Mouse (Mus musculus): ENCODE data around the gene Arl8a. TPM values are rescaled to one million over a fixed set of nuclear protein-coding genes. Genes with fewer than 3 reads are reported as not detected.

Arl8a gene
- polyA plus RNA-seq, 1 experiment from 2014 or later: 68.8 TPM

- no peak overlapping the region for H3K4me2 ChIP-seq (replicated peaks; ENCODE audit: low read depth)
- H3K4me3 ChIP-seq (ENCODE audit: low read depth, low read length): no peak overlapping the region
- H3K4me1 ChIP-seq (replicated peaks; ENCODE audit: control insufficient read depth, insufficient read depth, low read length): no peaks in the 10 kb centered on the region
- H3K36me3 ChIP-seq (ENCODE audit: control insufficient read depth, insufficient read depth): no peaks in the 10 kb centered on the region
- peaks cover 8% of the 10 kb centered on the region; the same call in 1 of the 2 replicates for H3K27me3 ChIP-seq (replicated peaks; ENCODE audit: control insufficient read depth, insufficient read depth, low read length)
- no peak overlapping the region for H3K27ac ChIP-seq (ENCODE audit: low read depth, low read length)
- no peak for ATAC-seq
- TF ChIP-seq CTCF (IDR thresholded peaks at IDR 0.05; ENCODE audit: low read depth): no peak
- 47% methylated on average over 4 of the region's 4 CpGs for WGBS
- H3K9me3 ChIP-seq (ENCODE audit: control insufficient read depth): no peaks in the 10 kb centered on the region
- H3K9ac ChIP-seq (ENCODE audit: low read depth, low read length): no peak overlapping the region
Observed at GRCm38 (mm10) chr1:135126443-135127027, 20.1 kb upstream of the Arl8a start.

- 56% methylated on average over 6 of the region's 6 CpGs for WGBS
- no peaks in the 10 kb centered on the region for H3K9me3 ChIP-seq (ENCODE audit: control insufficient read depth)
Observed at GRCm38 (mm10) chr1:135128011-135128441, 18.6 kb upstream of the Arl8a start.

DNA sequence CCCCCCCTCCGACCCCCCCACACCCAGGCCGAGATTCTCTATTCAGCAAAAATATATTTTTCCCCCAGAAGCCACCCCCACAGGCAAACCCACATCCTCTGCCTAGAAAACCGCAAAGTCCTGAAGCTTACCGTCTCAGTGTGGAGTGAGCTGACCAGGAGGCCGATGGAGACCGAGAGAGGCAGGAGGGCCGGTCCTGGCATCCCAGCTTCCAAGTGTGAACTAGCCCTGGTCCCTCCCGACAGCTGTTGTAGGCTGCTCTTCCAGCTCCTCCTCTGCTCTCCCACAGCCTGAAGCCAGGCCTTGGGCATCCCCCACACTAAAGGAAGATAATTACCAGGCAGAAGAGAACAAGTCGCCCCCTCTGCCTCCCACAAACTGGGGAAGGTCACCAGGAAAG, 17.6 kb upstream of the Arl8a start:
- H3K9ac ChIP-seq (ENCODE audit: low read depth, low read length): no peak overlapping the region
- no peak for ATAC-seq
- H3K36me3 ChIP-seq (ENCODE audit: control insufficient read depth, insufficient read depth): no peaks in the 10 kb centered on the region
- no peaks in the 10 kb centered on the region for H3K4me1 ChIP-seq (replicated peaks; ENCODE audit: control insufficient read depth, insufficient read depth, low read length)
- no peaks in the 10 kb centered on the region for H3K9me3 ChIP-seq (ENCODE audit: control insufficient read depth)
- WGBS: 48% methylated on average over 9 of the region's 9 CpGs
- TF ChIP-seq CTCF (IDR thresholded peaks at IDR 0.05; ENCODE audit: low read depth): no peak
- H3K4me3 ChIP-seq (ENCODE audit: low read depth, low read length): no peak overlapping the region
- peaks cover 8% of the 10 kb centered on the region; the same call in 1 of the 2 replicates for H3K27me3 ChIP-seq (replicated peaks; ENCODE audit: control insufficient read depth, insufficient read depth, low read length)
- no peak overlapping the region for H3K4me2 ChIP-seq (replicated peaks; ENCODE audit: low read depth)
- no peak overlapping the region for H3K27ac ChIP-seq (ENCODE audit: low read depth, low read length)

More at GRCm38 (mm10) chr1:135128011-135128441, 18.6 kb upstream of the Arl8a start:
- H3K9ac ChIP-seq (ENCODE audit: low read depth, low read length): 0 out of 2 replicates have a peak overlapping the region, but pooled peaks have one; percentile 17
- no peak overlapping the region for H3K4me2 ChIP-seq (replicated peaks; ENCODE audit: low read depth)
- H3K36me3 ChIP-seq (ENCODE audit: control insufficient read depth, insufficient read depth): no peaks in the 10 kb centered on the region
- no peak overlapping the region for H3K27ac ChIP-seq (ENCODE audit: low read depth, low read length)
- TF ChIP-seq CTCF (IDR thresholded peaks at IDR 0.05; ENCODE audit: low read depth): no peak
- no peak overlapping the region for H3K4me3 ChIP-seq (ENCODE audit: low read depth, low read length)
- H3K4me1 ChIP-seq (replicated peaks; ENCODE audit: control insufficient read depth, insufficient read depth, low read length): no peaks in the 10 kb centered on the region
- H3K27me3 ChIP-seq (replicated peaks; ENCODE audit: control insufficient read depth, insufficient read depth, low read length): peaks cover 8% of the 10 kb centered on the region; the same call in 1 of the 2 replicates
- no peak for ATAC-seq

DNA sequence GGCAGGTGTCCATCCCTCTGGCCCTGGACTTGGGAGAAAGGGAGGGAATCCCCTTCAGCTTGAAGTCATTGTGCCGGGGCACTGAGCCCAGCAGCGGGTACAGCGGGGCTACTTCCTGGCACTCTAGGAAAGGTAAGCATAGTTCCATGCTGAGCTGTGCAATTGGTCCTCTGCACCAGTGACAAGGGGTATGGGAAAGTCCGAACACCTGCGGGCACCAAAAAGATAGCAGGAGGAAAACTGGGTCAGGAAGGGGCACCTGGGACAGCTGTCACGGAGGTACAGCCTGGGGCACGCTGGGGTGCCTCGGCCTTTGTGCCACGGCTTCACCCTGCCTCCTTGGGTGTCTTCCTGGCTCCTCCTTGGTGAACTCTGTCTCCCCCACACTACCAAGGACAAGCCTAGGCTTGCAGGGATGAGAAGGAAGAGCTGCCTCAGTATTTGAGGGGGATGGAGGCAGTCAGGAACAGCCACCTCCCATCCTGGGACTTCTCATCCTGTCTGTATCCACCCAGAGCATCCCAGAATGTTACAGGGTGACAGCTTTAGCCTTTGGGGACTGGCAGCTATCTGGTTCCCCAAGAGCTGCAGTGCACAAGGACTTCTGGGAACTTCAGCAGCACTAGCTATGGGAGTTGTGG, 17.0 kb upstream of the Arl8a start:
- Histone ChIP-seq H3K4me1 (replicated peaks; ENCODE audit: control insufficient read depth, insufficient read depth, low read length) (no peaks in the 10 kb centered on the region), H3K4me2 (replicated peaks; ENCODE audit: low read depth) (no peak overlapping the region), H3K36me3 (ENCODE audit: control insufficient read depth, insufficient read depth) (no peaks in the 10 kb centered on the region), H3K4me3 (ENCODE audit: low read depth, low read length) (no peak overlapping the region), H3K27ac (ENCODE audit: low read depth, low read length) (no peak overlapping the region), H3K9ac (ENCODE audit: low read depth, low read length) (no peak overlapping the region), H3K27me3 (replicated peaks; ENCODE audit: control insufficient read depth, insufficient read depth, low read length) (peaks cover 8% of the 10 kb centered on the region; the same call in 1 of the 2 replicates), H3K9me3 (ENCODE audit: control insufficient read depth) (no peaks in the 10 kb centered on the region)
- 81% methylated on average over 9 of the region's 9 CpGs for WGBS
- ATAC-seq: no peak
- no peak for TF ChIP-seq CTCF (IDR thresholded peaks at IDR 0.05; ENCODE audit: low read depth)

DNA sequence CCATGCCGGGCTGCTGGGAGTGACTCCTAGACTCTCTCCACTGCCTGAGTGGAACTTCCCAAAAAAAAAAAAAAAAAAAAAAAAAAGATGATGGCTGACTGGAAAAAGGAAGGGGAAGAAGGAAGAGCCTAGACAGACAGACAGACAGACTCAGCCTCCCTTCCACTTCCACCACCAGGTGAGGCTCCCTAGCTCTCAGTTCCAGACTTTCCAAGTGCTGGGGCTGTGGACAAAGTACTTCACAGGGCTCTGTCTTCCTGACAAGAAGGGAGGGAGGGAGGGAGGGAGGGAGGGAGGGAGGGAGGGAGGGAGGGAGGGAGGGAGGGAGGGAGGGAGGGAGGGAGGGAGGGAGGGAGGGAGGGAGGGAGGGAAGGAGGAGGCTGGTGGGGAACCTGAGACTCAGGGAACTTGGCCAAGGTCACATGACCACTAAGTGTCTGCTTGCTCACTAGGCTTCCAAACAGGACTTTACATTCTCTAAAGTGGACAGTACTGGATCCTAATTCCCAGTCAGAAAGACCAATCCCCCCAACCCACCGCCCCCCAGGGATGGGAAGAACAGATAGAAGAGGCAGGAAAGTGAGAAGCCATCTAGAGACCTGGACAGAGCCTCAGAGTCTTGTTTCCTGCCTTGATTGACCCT, 16.1 kb upstream of the Arl8a start:
- Histone ChIP-seq H3K36me3 (ENCODE audit: control insufficient read depth, insufficient read depth) (no peaks in the 10 kb centered on the region), H3K9ac (ENCODE audit: low read depth, low read length) (no peak overlapping the region), H3K27me3 (replicated peaks; ENCODE audit: control insufficient read depth, insufficient read depth, low read length) (peaks cover 8% of the 10 kb centered on the region; the same call in 1 of the 2 replicates), H3K4me2 (replicated peaks; ENCODE audit: low read depth) (no peak overlapping the region), H3K4me3 (ENCODE audit: low read depth, low read length) (no peak overlapping the region), H3K4me1 (replicated peaks; ENCODE audit: control insufficient read depth, insufficient read depth, low read length) (no peaks in the 10 kb centered on the region), H3K27ac (ENCODE audit: low read depth, low read length) (no peak overlapping the region), H3K9me3 (ENCODE audit: control insufficient read depth) (no peaks in the 10 kb centered on the region)
- WGBS: 69% methylated on average over 2 of the region's 2 CpGs
- TF ChIP-seq CTCF (IDR thresholded peaks at IDR 0.05; ENCODE audit: low read depth): no peak
- ATAC-seq: no peak

GRCm38 (mm10) chr1:135131034-135131433, 15.6 kb upstream of the Arl8a start:
- H3K4me2 ChIP-seq (replicated peaks; ENCODE audit: low read depth): no peak overlapping the region
- H3K9ac ChIP-seq (ENCODE audit: low read depth, low read length): no peak overlapping the region
- no peak overlapping the region for H3K27ac ChIP-seq (ENCODE audit: low read depth, low read length)
- ATAC-seq: no peak
- H3K36me3 ChIP-seq (ENCODE audit: control insufficient read depth, insufficient read depth): no peaks in the 10 kb centered on the region
- H3K9me3 ChIP-seq (ENCODE audit: control insufficient read depth): no peaks in the 10 kb centered on the region
- no peak for TF ChIP-seq CTCF (IDR thresholded peaks at IDR 0.05; ENCODE audit: low read depth)
- peaks cover 8% of the 10 kb centered on the region; the same call in 1 of the 2 replicates for H3K27me3 ChIP-seq (replicated peaks; ENCODE audit: control insufficient read depth, insufficient read depth, low read length)
- 29% methylated on average over 6 of the region's 6 CpGs for WGBS
- no peak overlapping the region for H3K4me3 ChIP-seq (ENCODE audit: low read depth, low read length)
- no peaks in the 10 kb centered on the region for H3K4me1 ChIP-seq (replicated peaks; ENCODE audit: control insufficient read depth, insufficient read depth, low read length)
